Mouse (Mus musculus) adrenal gland, postnatal 4 days (tissue): ENCODE measurements around the gene Eno3. TPM values are rescaled to one million over a fixed set of nuclear protein-coding genes. Genes with fewer than 3 reads are reported as not detected.
A peak's percentile ranks its signal among the peaks of the same experiment; 100 is the strongest.

ENCODE experiments used
- DNase-seq, 2 experiments: peaks; one replicate each; pipeline ENCODE4 v3.0.0; 2021 to 2022; ENCODE audit warnings: low spot score in 2 of 2, mixed read lengths in 2 of 2
- total RNA-seq, 2 experiments: library from RNA; stranded (reverse); gene quantifications; 2 replicates each; pipeline ENCODE4 v1.2.3; 2021

Eno3 gene
- total RNA-seq, 2 experiments from 2014 or later: 72.6 to 112 TPM

DNA sequence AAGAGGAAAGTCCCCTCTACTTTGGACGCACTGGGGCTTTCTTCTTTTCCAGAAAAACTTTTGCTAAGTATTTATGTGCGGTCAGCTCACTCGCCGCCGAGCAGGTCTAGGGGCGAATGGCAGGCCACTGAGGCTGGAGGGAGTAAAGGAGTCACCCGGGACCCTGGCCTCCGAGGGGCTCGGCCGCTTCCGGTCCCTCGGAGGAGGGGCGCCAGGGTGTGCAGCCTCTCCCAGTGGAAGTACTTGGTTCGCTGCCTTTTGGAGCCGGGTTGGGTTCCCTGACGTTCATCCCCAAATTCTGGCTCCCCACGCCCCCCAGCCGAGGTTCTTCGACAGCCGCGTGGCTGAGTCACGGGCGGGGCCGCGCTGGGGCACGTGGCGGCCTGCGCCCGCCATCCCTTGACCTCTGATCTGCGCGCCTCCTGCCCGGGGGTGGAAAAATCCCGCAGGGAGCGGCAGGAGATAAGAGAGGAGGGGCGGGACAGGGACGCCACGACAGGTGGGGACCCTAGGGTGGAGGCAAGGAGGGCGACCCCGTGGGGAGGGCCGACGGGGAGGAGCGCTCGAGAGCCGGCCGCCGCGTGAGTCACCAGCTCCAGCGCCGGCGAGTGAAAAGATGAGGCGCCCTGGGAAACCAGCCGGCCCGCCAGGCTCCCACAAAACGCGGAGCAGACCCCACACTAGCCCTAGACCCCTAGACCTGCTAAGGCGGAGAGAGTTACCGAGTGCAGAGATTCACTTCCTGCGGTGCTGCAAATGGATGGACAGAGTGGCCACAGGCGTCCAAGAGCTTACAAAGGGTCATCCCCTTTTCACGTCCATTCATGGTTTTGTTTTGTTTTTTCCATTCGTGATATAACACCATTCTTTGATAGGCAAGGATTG is 1.2 kb upstream of the Eno3 start:
- DNase-seq: peak in 1 of 2 experiments; percentile 50

DNA sequence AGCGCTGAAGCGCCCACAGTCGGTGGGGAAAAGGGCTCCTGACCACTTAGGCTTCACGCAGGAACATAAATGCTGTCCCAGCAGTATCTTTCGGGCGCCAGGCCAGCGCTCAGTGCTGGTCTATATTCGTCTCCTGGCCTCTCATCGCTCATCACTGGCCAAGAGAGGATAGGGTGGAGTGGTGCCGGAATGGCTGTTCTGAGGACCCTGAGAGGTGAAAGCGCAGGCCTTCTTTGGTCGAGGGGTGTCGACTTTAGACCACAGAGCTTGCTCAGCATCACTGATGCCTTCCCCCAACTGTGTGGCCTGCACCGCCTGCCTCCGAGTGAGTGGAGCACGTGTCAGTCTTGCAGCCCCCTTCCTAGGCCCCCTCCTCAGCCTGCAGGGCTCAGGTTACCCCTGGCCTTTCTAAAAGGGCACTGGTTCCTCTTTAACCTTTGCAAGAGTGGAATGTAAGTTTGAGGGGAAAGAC is 510 bp upstream of the Eno3 start:
- DNase-seq: no peak

DNA sequence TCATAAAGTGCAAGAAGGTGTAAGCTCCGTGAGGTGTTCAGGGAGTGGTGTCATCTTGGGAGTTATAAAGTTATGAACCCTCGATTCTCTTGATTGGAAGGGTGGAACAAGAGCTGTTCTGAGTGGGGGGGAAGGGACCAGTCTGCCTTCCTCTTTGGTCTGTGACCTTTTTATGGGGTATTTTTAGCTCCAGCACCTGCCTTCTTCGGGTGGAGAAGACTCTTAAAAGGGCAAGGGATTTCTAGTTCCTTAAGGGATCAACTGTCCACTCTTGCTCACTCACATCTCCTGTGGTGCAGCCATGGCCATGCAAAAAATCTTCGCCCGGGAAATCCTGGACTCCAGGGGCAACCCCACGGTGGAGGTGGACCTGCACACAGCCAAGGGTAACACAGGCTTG is 571 bp downstream of the Eno3 start:
- no peak for DNase-seq

GRCm38 (mm10) chr11:70657991-70658390 is 989 bp downstream of the Eno3 start:
- DNase-seq: no peak

DNA sequence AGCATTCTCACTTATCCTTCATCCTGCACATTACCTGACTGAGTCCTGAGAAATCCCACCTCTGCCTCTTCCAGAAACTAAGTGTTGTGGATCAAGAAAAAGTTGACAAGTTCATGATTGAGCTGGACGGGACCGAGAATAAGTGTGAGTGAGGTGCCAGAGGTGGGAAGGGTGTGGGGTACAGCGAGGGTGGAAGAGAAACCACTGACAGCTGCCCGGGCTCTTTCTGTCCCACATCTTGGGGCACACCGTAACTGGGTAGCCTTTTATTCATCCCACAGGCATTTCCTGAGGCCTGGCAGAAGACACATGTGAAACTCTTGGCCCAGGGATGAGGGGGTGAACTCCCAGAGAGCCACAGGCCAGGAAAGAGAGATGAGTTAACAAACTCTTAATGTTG is 1.5 kb downstream of the Eno3 start:
- no peak for DNase-seq

DNA sequence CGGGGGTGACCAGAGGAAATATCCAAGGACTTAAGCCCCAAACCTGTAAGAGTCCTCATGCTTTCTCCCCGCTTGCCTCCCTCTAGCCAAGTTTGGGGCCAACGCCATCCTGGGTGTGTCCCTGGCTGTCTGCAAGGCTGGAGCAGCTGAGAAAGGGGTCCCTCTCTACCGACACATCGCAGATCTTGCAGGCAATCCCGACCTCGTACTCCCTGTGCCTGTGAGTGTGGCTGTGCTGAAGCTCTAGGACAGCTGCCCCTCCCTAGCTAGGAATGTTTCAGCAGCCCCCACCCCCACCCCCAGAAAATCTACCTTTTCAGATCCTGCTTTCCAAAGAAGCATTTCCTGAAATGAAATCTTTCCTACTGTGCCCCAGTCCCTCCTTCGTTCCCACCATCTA is 1.9 kb downstream of the Eno3 start:
- DNase-seq: no peak

- no peak for DNase-seq
Observed at GRCm38 (mm10) chr11:70660571-70660970, 3.6 kb downstream of the Eno3 start.

- DNase-seq: no peak
Observed at GRCm38 (mm10) chr11:70663101-70663500, 6.1 kb downstream of the Eno3 start.

DNA sequence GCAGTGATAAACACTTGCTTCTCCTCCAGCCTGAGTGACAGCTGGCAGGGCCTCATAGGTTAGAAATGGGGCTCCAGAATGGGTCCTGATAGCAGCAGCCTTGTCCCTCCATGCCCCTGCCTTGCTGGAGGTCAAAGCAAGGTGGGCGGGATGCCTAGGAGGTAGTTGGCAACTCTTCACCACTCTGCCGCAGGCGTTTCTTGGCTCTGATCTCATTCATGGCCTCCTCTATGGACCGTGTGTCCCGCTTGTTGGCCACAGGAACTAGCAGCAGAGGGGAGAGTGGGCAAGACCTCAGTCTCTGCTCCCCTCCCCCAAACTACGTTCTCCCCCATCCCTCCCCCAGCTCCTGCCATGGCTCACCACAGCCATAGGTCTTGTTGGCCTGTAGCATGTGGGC is 7.0 kb downstream of the Eno3 start:
- DNase-seq: no peak

DNA sequence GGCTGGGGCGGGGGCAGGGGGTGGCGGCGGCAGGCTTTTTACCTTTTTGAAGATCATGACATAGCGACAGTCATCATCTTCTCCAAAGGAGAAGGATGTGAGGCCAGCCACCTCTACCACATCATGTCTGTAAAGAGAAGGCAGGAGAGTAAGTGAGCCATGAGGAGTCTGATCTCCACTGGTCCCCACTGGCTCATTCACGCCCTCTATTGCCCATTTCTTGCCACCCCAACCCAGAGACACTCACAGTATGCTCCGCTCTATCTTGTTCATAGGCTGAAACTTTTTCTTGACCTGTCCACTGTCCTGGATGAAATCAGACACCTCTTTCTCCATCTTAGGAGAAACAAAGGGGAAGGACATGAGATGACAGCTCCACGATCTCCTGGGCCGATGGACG is 7.7 kb downstream of the Eno3 start:
- no peak for DNase-seq

GRCm38 (mm10) chr11:70666687-70667086 is 9.7 kb downstream of the Eno3 start:
- no peak for DNase-seq

GRCm38 (mm10) chr11:70667271-70668150 is 10.5 kb downstream of the Eno3 start:
- DNase-seq: no peak

DNA sequence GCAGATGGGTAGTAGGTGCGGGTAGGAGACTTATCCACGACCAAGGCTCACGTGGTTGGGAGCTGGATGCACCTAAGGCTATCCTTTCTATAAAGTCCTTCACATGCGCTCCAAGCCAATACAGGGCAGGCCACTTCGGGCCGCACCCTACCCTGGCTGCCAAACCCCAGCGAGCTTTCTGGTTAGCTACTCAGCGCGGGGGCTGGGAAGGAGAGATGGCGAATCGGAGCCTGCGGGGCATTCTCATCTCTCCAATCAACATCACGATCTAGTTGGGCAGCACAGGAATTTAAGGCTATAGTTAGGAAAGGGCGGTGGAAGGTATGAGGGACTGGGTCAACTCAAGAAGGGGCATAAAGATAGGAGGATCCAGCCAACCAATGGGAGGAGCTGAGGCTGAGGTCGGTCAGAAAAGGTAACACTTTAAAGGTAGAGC is 11.4 kb downstream of the Eno3 start:
- peak in 1 of 2 experiments; percentile 54 for DNase-seq

DNA sequence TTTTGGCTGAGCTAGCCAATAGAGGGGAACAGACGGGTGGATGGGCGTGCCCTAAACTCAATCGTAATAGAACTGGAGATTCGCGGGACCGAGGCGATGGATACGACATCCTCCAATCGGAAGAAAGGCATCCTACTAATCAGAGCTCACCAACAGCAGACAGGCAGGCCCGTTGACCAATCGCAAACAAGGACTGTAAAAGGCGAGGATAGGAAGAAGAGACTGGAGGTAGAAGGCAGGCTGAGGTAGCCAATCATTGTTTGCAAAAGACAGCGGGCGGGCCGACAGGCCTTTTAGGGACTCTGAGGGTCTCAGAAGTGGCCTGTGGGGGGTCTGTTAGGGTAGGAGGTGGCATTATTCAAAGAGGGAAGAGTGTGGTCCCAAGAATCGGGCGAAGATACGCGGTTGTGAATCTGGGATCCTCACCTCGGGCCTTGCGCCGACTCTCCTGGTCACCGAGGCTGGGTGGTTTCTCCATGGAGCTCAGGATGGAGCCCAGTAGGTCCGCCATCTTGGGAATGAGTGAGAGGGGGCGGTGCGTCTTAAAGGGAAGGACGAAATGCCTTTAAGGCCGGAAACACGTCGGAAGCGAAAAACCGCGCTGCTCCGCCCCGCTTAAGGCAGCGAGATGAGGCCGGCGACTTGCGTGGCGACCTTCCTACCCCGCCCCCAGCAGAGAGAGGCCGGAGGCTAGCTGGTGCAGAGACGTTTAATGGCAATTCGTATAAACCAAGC is 11.9 kb downstream of the Eno3 start, which contains the start of gene Spag7:
Gene Spag7 (minus strand): TSS at position 646 of the 735 bp plus-strand sequence.
- DNase-seq: peak; percentile 72 to 89

DNA sequence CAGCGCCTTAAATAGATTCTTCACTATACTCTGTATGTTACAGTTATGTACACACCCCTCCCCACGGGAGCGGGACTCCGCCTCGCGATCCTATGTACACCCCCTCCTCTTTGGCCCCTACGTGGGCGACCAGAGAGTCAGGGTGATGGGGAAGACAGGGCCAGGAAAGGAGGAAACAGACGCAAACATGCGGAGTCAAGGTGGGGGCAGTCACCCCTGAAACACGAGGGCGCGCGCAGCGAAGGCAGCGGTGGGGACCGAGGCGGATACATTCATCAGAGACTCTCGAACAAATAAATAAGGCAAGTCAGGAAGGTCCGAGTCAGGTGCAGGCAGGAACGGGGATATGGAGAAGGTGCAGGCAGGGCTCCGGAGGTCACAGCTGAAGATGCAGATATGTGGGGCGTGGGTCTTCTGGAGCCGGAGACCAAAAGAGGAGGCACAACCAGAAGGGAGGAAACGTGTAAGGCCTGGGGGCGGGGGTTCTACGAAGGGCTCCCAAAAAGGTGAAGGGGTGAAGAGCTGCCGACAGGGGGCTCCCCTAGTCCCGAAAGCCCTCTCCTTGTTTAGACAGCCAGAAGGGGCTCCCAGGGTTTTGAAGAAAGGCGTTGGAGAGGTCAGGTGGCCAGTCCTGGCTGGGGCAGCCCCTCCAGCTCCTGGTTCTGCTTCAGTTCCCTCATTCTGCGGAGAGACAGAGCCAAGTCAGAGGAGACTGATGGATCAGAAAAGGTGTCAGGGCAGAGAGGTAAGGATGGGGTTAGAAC is 12.8 kb downstream of the Eno3 start:
- peak in 1 of 2 experiments; percentile 60 for DNase-seq

- no peak for DNase-seq
Observed at GRCm38 (mm10) chr11:70670483-70670882, 13.5 kb downstream of the Eno3 start.

DNA sequence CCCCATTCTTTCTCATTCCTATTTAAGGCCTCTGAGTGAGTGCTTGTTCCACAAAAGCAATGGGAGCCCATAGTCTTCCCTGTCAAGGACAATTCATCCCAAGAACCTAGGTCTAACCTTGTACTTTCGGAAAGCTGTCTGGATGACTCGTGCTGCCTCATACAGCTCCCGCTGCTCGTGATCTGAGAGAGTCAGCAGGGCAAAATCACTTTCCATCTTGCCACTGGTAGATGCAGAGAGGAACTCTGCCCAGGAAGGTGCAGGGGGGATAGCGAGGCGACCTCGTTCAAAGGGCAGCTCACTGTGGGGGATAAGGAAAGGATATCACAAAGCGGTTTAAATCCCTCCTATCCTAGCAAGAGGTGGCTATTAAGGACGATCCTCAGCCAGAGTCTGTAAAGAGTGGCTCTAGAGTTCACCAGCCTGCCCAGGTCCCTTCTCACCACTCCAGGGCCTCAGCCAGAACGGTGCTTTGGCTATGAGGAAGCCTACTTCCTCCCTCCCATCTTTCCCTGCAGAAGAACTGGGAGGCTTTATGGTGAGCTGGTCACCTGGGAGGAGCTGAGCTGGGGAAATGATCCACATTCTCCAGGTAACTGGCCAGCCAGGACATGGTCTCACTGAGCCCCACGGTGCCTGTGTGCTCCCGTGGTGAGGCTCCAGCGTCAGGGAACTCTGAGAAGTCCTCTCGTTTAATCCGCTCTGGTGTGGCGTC is 14.5 kb downstream of the Eno3 start:
- DNase-seq: no peak

GRCm38 (mm10) chr11:70674014-70674413 is 17.0 kb downstream of the Eno3 start:
- no peak for DNase-seq

DNA sequence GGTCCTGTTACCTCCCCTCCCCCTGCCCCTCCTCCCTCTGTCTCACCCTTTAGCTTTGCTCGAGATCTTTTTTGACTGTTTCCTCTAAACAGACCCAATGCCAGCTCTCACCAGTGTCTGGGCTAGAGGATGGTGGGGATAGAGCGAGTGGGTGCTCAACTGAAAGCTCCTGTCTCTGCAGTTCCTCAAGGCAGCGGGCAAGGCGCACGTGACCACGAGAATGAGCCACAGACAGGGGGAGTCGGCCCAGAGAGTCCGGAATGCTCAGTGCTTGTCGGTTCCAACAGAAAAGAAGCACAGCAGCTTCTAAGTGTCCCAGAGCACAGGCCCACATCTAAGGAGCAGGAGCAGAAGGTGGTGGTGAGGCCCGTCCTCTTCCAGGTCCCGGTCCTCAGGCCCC is 17.5 kb downstream of the Eno3 start:
- DNase-seq: no peak

DNA sequence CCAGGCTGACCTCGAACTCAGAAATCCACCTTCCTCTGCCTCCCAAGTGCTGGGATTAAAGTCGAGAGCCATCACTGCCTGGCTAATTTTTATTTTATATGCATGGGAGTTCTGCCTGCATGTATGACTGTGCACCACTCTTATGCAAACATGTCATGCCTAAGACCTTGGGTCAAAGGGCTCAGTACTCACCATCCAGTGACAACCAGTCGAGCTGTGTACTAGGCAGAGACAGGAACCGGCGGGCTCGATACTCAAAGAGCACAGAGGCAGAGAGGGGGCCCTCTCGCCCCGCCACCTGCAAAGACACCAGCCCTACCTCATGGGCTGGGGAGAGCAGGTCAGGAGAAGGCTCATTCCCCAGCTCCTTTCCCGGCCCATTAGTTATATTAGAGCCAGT is 21.1 kb downstream of the Eno3 start:
- DNase-seq: no peak
